Mouse (Mus musculus) embryo, embryonic 10.5 days (tissue): ENCODE measurements around the gene Zcchc8.

ENCODE experiments used
- DNase-seq: peaks from one replicate; pipeline ENCODE4 v3.0.0-alpha.2; 2015; ENCODE audit warnings: low spot score

The Zcchc8 gene

DNA sequence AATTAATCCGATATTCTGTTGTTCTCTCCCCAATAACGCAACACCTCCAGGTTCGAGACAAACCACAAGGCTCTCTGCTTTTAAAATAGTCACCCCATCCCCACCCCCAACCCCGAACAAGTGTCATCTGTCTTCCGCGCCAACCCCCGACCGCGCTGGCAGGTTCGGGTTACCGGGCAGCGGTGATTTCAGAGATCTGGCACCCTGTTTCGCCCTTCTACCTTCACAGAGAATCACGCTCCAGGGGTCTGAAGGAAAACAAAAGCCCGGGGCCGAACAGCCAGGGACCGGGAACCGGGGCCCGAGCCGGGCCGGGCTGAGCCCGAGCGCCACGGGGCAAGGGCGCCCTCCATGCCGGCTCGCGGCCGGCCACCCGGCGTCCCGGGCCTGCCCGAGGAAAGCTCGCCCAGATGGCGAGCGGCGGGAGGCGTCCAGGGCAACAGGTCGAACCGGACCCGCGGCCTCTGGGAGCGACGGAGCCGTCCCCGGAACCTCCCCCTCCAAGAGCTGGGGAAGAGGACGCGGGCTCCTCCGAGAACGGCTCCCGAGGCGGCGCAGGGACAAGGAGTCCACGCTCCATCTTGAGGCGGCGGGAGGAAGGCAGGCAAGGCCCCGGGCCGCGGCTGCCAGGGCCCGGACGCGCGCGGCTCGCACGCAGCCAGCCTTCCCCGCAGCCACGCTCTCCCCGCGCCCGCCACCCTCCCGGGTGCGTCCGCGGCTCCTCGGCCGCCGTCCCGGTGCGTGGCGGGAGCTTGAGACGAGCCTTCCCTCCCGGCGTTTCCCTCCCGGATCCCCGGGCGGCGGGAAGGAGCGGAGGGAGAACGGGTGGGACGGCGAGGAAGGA is 37.3 kb downstream of the Zcchc8 start:
- peak; percentile 61 for DNase-seq

DNA sequence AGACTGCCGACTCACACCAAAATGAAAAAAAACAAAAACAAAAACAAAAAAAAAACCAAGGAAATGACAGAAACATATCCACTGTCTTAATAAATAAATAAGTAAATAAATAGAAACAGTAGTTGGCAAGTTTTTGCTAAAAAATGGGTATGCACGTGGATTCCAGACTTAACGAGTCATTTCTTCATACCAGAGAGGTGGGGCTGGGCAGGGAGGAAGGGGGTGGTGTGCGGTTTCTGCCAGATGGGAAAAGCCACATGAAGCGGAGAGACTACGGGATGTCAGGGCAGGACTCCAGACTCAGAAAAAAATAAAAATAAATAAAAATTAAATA is 37.9 kb downstream of the Zcchc8 start:
- DNase-seq: peak; percentile 69

DNA sequence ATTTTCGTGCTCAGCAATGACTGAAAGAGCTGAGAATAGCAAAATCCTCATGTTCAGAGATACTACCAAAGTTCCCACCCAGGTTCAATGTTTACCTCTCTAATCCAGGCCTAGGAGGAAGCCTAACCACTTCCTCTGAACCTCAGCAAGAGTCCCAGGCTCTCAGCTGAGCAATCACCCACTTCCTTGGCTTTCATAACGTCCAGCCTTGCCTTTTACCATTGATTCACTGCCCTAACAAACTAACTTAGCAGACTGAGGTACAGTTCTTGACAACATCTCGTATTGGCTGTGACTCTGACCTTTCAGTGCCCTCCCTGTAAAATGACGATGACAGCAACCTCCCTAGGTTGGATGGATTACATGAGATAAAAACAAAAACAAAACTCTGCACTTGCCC is 38.5 kb downstream of the Zcchc8 start:
- no peak for DNase-seq

DNA sequence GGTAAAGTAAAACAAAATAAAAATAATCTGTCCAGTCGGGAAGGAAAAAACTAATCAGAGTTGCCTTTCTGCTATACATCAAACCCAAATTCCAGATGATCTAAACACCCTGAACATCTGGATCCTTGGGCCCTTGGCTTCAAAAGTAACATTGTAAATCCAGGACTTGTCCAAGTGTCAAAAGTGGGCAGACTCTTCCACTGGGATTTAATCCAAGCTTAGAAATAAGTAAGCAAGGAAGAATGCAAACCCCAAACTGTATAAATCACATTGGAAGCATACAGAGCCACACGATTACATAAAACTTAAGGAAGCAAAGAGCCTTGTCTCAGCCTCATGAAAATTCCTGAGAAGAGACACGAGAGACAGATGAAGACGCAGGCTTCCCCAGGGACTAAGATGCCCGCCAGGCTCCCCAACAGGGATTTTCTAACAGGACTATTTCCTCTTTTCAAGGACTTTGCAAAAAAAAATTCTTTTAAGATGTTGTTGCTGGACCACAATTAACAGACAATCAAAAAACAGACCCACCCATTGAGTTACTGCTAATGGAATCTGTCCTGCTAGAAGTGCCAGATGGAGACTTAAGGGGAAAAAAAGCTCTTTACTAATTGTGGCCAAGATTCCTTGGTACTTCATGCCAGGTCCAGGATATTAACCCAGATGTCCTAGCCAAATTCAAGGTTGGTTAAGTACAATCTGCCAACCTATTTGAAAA is 41.2 kb downstream of the Zcchc8 start:
- DNase-seq: no peak

DNA sequence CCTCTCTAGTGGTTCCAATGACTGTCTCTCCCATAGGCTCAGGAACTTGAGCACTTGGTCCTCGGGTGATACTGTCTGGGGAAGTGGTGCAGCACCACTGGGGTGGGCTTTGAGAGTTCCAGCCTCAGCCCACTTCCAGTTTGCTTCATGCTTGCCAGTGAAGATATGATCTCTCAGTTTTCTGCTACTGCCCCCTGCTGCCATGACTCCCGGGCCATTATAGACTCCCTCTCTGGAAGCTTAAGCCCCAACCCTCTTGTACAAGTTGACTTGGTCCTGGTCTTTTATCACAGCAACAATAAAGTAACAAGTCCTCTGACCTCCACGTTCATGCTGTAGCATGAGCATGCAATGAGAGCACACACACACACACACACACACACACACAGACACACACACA is 41.8 kb downstream of the Zcchc8 start:
- DNase-seq: no peak

DNA sequence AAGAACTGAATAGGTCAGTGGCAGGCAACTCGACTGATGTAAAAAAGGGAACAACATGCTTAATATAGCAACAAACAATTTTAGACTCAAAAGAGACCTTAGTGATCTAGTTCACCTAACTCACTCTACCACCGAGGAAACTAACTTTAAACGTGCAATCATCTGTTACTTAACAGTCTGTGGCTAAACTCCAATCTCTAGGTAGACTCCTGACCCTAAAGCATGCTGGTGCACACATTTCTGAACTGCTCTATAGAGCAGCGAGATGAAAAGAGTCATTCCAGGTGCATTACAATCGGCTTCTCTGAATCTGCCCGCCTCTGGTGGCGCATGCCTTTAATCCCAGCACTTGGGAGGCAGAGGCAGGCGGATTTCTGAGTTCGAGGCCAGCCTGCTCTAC is 45.2 kb downstream of the Zcchc8 start:
- DNase-seq: no peak

DNA sequence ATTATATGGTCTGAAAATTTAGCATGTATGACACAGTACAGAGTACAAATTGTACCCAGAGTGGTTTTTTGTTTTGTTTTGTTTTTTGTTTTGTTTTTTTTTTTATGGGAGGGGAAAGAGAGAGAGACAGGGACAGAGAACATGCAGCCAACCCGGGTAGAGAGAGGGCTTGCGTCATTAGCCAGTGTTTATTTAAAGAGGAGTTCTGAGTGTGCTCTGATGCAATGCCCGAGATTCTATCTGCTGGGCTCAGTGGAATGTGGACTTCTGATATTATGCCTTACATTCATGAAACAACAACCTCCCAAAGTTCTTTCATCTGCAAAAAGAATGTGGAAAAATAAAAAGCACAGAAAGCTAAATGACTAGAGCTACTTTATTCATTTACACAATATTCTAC is 45.7 kb downstream of the Zcchc8 start:
- DNase-seq: no peak

DNA sequence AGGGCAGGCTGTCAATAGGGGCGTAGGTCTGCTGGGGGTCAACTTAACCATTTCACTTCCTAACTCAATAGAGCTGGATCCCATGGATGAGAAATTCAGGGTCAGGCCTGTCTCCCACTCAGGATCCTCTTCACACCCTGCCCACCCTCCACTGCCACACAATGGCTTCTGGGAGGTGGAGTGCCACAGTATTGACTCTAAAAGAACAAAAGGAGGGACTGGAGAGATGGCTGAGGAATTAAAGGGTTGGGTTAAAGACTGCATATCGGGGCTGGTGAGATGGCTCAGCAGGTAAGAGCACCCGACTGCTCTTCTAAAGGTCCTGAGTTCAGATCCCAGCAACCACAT is 49.5 kb downstream of the Zcchc8 start:
- DNase-seq: no peak

DNA sequence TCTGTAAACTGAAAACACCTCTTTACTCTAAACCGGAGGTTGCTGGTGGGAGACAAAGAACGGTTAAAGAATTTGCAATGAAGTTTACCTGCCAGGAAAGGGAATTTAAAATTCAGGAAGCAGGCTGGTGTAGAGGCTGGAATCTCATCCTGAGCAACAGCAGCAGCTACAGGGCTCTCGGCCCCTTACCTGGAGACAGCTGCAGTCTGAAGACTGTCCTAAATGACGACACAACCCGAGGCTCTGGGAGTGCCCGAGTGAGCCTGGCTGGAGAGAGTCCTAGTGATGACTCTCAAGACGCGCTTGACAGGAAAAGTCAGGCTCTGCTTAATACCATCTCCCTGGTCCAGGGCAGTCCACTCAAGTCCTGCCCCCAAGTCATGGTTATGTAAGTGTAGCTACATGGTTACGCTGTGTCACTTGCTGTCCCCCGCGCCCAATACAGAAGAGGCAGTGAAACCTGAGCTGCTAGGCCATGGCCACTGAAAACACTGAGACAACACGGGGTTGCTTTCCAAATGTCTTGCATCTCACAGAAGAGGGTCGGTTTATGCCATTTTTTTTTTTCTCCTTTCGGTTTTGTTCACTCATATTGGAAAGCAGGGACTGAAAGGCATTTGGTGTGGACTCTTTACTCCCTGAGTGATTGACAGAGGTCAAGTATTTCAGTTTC is 50.0 kb downstream of the Zcchc8 start:
- DNase-seq: peak; percentile 55

DNA sequence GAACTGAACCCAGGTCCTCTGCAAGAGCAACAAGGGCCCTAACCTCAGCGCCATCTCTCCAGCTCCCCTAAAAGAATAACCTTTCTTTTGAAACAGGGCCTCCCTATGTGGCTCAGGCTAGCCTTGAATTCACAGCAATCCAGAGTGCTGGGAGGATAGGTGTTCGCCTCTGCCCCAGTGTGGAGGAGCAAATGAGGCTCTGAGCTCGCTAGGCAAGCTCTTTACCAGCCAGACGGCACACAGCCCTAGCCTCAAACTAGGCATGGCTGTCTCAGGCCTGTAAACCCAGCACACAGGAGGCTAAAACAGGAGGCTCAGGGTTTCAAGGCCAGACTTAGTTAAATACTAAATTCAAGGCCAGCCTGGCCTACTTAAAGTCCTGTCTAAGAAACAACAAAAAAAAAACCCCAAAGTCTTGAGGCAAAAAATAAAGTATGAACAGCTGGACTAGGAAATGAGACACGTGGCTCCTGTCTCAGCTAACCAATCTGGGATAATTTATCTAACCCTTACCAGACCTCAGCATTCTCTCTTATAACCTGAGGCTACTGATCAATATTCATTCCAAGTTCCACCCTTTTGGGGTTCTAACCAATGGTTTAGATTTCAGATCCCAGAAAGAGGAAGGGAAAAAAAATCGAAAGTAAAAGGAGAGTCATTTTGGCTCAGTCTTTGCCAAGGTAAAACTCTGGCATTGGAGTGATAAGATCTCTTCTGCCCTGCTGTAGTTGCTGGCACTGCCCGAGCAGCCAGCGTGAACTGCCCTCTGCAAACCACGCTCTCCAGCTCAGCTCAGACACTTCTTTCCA is 50.7 kb downstream of the Zcchc8 start:
- no peak for DNase-seq

DNA sequence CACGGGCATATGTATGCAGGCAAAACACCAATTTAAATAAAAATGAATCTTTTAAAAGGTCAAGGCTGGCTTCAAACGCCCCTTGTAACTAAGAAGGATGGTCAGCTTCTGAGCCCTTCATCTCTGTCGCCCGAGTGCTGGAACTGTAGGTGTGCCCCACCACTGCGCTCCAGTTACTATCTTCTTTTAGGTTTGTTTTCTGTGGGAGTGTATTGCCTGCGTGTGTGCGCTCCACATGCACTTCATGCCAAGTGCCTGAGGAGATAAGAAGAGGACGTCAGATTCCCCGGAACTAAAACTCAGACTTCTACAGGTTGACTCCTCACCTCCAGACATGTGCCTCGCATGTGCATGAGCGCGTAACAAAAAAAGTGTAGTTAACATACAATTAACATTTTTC is 53.0 kb downstream of the Zcchc8 start:
- no peak for DNase-seq

DNA sequence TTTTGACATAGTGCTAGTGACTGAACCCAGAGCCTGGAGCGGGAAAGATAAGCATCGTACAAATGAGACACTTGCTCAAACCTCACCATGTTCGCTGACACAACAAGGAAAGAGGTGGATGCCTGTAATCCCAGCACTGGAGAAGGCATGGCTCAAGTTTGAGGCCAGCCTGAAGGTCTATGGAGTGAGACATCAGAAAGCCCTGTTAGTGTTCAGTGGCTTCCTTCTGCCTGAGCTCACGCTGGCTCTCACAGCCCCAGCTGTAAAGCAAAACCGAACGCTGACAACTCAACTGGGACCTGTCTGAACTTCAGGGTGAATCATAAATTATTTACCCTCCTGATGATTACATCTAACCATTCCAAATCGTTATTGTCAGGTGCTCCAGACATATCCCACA is 54.9 kb downstream of the Zcchc8 start:
- no peak for DNase-seq

DNA sequence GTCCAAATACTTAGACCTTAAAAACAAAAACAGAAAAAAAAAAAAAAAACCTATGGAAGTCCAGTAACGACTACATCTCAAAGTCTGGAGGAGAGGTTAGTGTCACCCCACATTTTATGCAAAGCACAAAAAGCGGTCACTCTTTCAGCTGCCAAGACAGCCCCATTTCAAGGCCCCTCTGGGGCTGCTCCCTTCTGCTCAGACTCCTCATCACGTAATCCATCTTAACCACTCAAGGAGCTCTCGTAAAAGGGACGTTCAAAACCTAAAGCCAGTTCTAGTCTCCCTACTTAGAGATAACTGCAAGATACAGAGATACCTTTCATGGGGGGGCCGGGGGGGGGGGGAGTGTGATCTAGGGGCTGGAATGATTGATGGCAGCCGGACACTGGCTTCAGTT is 56.6 kb downstream of the Zcchc8 start:
- no peak for DNase-seq

DNA sequence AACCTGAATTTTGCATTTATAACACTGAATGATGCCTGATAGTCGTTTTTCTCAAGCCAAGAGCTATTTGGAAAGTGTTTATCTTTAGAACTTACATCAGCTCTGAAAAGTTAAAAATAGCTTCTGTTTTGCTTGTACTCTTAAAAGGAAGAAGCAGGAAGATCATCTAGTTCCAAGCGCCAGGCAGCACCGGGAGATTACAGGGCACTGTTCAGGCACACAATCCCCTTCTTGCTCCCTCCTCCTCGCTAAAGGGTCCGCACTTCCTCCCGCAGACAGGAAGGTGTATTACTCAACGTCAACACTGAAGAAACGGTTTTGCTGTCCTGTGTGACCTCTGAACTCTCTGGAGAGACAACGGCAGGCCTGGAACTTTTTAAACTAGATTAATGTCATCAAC is 58.8 kb downstream of the Zcchc8 start:
- no peak for DNase-seq

DNA sequence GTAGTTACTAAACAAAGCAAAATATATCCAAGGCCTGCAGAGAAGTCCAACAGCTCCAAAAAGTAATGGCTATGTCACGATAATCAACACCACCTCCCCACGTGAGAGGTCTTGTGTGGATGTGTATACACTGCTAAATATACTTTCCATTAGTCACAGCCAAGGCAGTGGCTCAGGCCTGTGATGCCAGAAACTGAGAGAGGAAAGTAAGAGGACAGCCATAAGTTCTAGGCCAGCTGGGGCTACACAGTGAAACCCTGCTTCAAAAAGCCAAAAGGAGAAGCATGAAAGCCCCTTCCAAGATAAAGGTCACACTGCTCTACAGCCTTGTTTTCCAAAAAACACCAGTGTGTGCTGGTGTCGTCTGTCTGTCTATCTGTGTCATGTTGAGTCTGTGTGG is 59.3 kb downstream of the Zcchc8 start:
- no peak for DNase-seq

DNA sequence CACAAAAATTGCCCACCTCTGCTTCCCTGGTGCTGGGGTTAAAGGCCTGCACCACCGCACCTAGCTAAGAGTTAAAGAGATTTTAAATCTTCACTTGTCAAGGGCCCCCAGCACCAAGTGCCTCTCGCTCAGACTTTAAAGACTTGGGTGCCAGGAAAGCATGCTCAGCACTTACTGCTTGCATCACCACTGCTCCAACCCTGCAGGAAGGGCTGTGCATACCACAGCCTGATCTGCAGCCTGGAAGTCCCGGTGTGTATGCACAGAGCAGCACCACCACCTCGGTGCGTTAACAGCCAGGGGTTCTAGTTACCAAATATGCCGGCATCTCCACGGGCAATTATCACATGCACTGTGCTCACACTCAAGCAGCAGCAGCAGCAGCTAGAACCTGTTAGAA is 63.2 kb downstream of the Zcchc8 start:
- no peak for DNase-seq

DNA sequence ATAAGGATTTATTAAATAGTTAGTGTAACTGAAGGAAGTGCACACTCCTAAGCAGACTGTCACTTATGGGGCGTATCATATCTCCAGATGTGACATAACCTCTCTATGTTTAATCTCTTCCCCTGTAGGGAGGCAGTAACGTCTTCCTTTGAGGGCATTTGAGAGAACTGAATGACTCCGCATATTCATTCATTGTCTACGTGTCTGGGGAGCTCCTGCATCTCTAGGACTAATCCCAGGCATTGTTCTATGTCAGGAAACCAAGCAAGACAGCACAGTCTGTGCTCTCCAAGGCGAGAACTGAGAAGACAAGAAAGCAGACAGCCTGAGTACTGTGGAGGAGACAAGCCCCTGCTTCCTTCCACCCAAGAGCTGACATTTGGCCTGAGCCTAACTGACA is 66.0 kb downstream of the Zcchc8 start:
- DNase-seq: no peak

DNA sequence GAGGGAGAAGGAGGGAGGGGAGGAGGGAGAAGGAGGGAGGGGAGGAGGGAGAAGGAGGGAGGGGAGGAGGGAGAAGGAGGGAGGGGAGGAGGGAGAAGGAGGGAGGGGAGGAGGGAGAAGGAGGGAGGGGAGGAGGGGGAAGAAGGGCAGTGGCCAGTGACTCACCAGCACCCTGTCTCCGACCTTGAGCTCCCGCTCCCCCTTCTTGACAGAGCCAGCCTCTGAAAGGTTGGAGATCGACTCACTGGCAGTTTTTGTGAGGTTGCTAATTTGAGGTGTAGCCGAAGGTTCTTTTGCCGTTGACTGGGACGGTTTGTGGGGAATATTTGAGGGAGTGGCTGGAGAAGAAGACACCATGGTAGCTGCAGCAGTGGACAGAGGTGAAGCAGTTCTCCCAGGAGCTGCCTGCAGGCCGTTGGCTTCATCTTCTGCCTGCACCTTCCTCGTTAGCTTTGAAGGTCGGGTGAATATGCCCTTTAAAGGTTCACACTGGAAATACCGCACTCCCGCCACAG is 67.6 kb downstream of the Zcchc8 start:
- DNase-seq: no peak

DNA sequence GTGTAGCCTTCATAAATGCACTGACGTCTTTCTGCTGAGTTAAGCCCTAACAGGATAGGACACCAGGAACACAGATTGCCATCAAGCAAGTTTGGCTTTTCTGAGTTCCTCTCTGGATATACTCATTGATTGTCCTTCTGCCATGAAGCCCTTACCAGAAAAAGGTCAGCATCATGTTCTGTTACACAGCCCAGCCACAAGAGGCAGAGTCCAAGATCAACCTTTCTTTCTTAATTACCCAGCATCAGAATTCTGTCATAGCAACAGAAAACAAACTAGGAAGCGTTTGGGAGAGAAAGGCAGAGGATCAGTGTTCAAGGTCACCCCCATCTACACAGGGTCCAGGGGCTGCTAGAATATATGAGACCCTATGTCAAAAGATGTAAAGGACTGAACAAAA is 70.1 kb downstream of the Zcchc8 start:
- DNase-seq: no peak
